Mouse (Mus musculus): ENCODE results near the gene Aip. TPM values are rescaled to one million over a fixed set of nuclear protein-coding genes. Genes with fewer than 3 reads are reported as not detected.

The Aip gene
- polyA plus RNA-seq, 1 experiment from 2014 or later: 79.0 TPM

DNA sequence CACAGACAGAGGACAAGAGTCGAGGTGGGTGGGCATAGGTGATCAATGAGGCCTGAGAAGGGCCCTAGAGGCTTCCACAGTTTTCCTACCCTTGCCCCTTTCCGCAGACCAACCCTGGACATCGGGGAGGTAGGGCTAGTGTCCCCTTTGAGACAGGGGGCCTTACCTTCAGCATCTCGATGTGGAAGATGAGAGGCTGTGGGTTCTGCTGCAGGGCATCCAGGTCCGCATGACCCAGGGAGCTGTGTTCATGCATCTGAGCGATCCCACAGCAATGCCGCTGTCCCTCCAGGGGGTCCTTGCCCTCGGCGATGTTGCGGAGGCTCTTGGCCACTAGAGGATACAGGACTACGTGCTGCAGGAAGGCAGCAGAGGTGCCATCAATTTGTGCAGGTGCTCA lies 9.8 kb downstream of the Aip start:
- no peak for ATAC-seq (ENCODE audit: insufficient read depth, low FRiP score, low read depth)
- H3K36me3 ChIP-seq: peaks cover 32% of the 10 kb centered on the region
- WGBS: 86% methylated on average over 11 of the region's 11 CpGs

DNA sequence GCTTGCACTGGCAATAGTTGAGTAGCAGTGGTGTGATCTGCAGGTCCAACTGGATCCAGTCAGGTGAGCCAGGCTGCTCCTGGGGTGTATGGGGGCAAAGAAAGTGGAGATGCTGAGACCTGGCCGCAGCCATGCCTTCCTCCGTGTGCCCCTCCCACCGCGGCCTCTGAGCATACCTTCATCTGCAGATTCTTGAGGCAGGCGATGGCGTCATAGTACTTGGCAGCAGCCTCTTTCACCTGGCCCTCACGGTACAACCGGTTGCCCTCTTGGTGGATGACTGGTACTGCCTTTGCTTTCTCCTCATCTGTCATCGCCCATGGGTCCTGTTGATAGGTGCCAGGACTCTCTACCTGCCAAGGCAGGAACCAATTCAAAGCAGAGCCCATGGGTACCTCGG lies 10.5 kb downstream of the Aip start:
- H3K27ac ChIP-seq: no peak overlapping the region
- H3K9ac ChIP-seq: no peak overlapping the region
- no peak overlapping the region for H3K4me3 ChIP-seq (replicated peaks)
- H3K4me1 ChIP-seq: peaks cover 12% of the 10 kb centered on the region
- no peaks in the 10 kb centered on the region for H3K9me3 ChIP-seq
- no peak for ATAC-seq (ENCODE audit: insufficient read depth, low FRiP score, low read depth)
- peaks cover 32% of the 10 kb centered on the region for H3K36me3 ChIP-seq
- 95% methylated on average over 10 of the region's 10 CpGs for WGBS
- no peaks in the 10 kb centered on the region for H3K27me3 ChIP-seq (replicated peaks)
- H3K4me2 ChIP-seq: no peak overlapping the region

More for the DNA sequence above, 9.8 kb downstream of the Aip start:
- no peaks in the 10 kb centered on the region for H3K9me3 ChIP-seq
- H3K4me3 ChIP-seq (replicated peaks): no peak overlapping the region
- no peak overlapping the region for H3K27ac ChIP-seq
- no peak overlapping the region for H3K9ac ChIP-seq
- H3K4me2 ChIP-seq: no peak overlapping the region
- H3K27me3 ChIP-seq (replicated peaks): no peaks in the 10 kb centered on the region
- peaks cover 18% of the 10 kb centered on the region for H3K4me1 ChIP-seq

DNA sequence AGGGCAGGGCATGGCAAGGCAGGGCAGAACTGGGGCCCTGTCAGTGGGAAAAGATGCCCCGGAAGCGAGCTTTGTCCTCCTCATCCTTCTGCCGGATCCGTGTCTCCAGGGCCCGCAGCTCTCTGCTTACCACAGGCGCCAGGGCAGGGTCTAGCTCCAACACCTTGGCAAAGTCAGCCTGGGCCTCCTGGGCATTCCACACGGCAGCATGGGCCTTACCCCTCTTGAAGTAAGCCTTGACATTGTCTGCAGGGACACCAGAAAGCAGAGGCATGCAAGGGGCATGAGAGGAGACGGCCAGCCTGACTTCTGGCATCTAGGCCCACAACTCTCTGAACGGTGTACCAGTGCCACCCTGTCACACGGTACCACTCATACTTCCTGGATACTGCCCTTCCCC lies 11.1 kb downstream of the Aip start:
- 89% methylated on average over 10 of the region's 10 CpGs for WGBS
- no peak overlapping the region for H3K9ac ChIP-seq
- H3K9me3 ChIP-seq: no peaks in the 10 kb centered on the region
- no peak for ATAC-seq (ENCODE audit: insufficient read depth, low FRiP score, low read depth)
- no peaks in the 10 kb centered on the region for H3K27me3 ChIP-seq (replicated peaks)
- no peak overlapping the region for H3K4me2 ChIP-seq
- no peak overlapping the region for H3K27ac ChIP-seq
- H3K4me1 ChIP-seq: peaks cover 10% of the 10 kb centered on the region
- no peak overlapping the region for H3K4me3 ChIP-seq (replicated peaks)
- H3K36me3 ChIP-seq: peaks cover 32% of the 10 kb centered on the region

GRCm38 (mm10) chr19:4113806-4114230 lies 11.8 kb downstream of the Aip start:
- H3K4me3 ChIP-seq (replicated peaks): no peak overlapping the region
- no peaks in the 10 kb centered on the region for H3K9me3 ChIP-seq
- H3K27me3 ChIP-seq (replicated peaks): no peaks in the 10 kb centered on the region
- peaks cover 10% of the 10 kb centered on the region for H3K4me1 ChIP-seq
- H3K4me2 ChIP-seq: no peak overlapping the region; the same call in 1 of the 2 replicates
- 26% methylated on average over 5 of the region's 5 CpGs for WGBS
- peak; percentile 56; the same call in 1 of the 2 replicates for ATAC-seq (ENCODE audit: insufficient read depth, low FRiP score, low read depth)
- peak overlapping the region; percentile 31; the same call in 1 of the 2 replicates for H3K27ac ChIP-seq
- no peak overlapping the region for H3K9ac ChIP-seq
- H3K36me3 ChIP-seq: peaks cover 32% of the 10 kb centered on the region

- Histone ChIP-seq H3K27me3 (replicated peaks) (no peaks in the 10 kb centered on the region), H3K4me1 (peaks cover 10% of the 10 kb centered on the region), H3K9me3 (no peaks in the 10 kb centered on the region), H3K4me3 (replicated peaks) (no peak overlapping the region), H3K36me3 (peaks cover 31% of the 10 kb centered on the region), H3K27ac (peak overlapping the region; percentile 31; the same call in 1 of the 2 replicates), H3K9ac (no peak overlapping the region), H3K4me2 (no peak overlapping the region)
- peak; percentile 34; the same call in 1 of the 2 replicates for ATAC-seq (ENCODE audit: insufficient read depth, low FRiP score, low read depth)
- WGBS: 60% methylated on average over 13 of the region's 13 CpGs
Observed at GRCm38 (mm10) chr19:4113186-4113805, 12.4 kb downstream of the Aip start.

DNA sequence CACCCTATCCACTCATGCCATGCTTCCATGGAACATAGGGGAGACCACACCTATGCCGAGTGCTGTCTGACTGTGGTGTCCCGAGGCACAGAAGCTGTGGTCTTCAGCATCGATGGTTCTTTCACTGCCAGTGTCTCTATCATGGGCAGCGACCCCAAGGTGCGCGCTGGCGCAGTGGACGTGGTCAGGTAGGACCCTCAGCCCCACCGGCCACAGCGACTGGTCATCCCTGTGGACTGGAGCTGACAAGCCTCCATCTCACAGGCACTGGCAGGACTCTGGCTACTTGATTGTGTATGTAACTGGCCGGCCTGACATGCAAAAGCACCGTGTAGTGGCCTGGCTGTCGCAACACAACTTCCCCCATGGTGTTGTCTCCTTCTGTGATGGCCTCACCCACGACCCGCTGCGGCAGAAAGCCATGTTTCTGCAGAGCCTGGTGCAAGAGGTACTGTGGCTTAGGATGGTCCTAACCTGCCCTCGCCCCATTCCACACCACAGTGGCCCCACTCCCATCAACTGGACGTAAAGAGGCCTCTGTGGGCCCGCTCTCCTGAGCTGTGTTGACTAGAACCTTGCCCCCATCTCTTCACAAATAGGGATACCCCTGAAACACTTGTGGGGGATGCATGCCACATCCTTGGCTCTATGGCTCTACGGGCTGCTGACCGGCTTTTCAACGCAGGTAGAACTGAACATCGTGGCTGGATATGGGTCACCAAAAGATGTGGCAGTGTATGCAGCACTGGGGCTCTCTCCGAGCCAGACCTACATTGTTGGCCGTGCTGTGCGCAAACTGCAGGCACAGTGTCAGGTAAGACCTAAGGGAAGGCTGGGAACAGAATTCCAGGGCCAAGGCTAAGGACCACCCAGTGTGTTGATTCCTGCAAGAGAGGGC lies 13.3 kb downstream of the Aip start:
- H3K27ac ChIP-seq: no peak overlapping the region; the same call in 1 of the 2 replicates
- H3K27me3 ChIP-seq (replicated peaks): no peaks in the 10 kb centered on the region
- peaks cover 27% of the 10 kb centered on the region for H3K36me3 ChIP-seq
- ATAC-seq (ENCODE audit: insufficient read depth, low FRiP score, low read depth): no peak
- WGBS: 92% methylated on average over 26 of the region's 26 CpGs
- H3K9me3 ChIP-seq: no peaks in the 10 kb centered on the region
- no peak overlapping the region for H3K9ac ChIP-seq
- H3K4me2 ChIP-seq: no peak overlapping the region
- H3K4me1 ChIP-seq: peaks cover 10% of the 10 kb centered on the region
- H3K4me3 ChIP-seq (replicated peaks): no peak overlapping the region

GRCm38 (mm10) chr19:4108535-4108934 lies 17.1 kb downstream of the Aip start:
- Histone ChIP-seq H3K27me3 (replicated peaks) (no peaks in the 10 kb centered on the region), H3K4me1 (peaks cover 5% of the 10 kb centered on the region), H3K9ac (no peak overlapping the region), H3K4me2 (no peak overlapping the region), H3K27ac (no peak overlapping the region), H3K9me3 (no peaks in the 10 kb centered on the region), H3K36me3 (peaks cover 3% of the 10 kb centered on the region; the same call in 1 of the 2 replicates), H3K4me3 (replicated peaks) (no peak overlapping the region)
- WGBS: 81% methylated on average over 9 of the region's 9 CpGs
- ATAC-seq (ENCODE audit: insufficient read depth, low FRiP score, low read depth): no peak

- WGBS: 90% methylated on average over 14 of the region's 14 CpGs
- no peak overlapping the region for H3K27ac ChIP-seq
- H3K36me3 ChIP-seq: no peaks in the 10 kb centered on the region; the same call in 1 of the 2 replicates
- no peaks in the 10 kb centered on the region for H3K4me1 ChIP-seq
- no peak for ATAC-seq (ENCODE audit: insufficient read depth, low FRiP score, low read depth)
- peaks cover 2% of the 10 kb centered on the region; the same call in 1 of the 2 replicates for H3K27me3 ChIP-seq (replicated peaks)
- H3K4me2 ChIP-seq: no peak overlapping the region
- no peak overlapping the region for H3K4me3 ChIP-seq (replicated peaks)
- no peaks in the 10 kb centered on the region for H3K9me3 ChIP-seq
- H3K9ac ChIP-seq: no peak overlapping the region
Observed at GRCm38 (mm10) chr19:4106654-4107053, 19.0 kb downstream of the Aip start.

GRCm38 (mm10) chr19:4104675-4105194 lies 20.9 kb downstream of the Aip start:
- H3K9me3 ChIP-seq: no peaks in the 10 kb centered on the region
- WGBS: 89% methylated on average over 16 of the region's 16 CpGs
- no peaks in the 10 kb centered on the region for H3K36me3 ChIP-seq
- H3K4me2 ChIP-seq: no peak overlapping the region
- no peak overlapping the region for H3K4me3 ChIP-seq (replicated peaks)
- H3K27ac ChIP-seq: no peak overlapping the region
- H3K9ac ChIP-seq: no peak overlapping the region
- H3K4me1 ChIP-seq: peaks cover 14% of the 10 kb centered on the region
- ATAC-seq (ENCODE audit: insufficient read depth, low FRiP score, low read depth): no peak
- peaks cover 11% of the 10 kb centered on the region; the same call in 1 of the 2 replicates for H3K27me3 ChIP-seq (replicated peaks)

DNA sequence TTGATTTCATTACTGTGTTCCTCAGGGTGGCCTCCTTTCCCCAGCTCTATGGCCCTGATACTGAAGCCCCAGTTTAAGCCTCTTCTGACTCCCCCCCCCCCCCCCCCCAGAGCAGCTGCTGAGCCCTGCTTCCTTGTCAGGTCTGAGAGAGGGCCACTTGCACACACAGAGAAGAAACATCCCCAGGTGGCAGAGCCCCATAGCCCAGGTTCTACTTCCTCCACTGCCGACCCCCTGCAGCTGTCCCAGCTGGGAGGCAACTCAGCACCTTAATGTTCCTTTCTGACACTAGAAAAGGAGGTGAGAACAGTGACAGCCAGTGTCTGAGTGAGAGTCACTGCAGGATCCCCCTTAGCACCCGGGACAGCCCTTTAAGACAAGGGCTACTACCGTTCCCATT lies 21.9 kb downstream of the Aip start:
- H3K36me3 ChIP-seq: no peaks in the 10 kb centered on the region
- WGBS: 63% methylated on average over 3 of the region's 3 CpGs
- no peak for ATAC-seq (ENCODE audit: insufficient read depth, low FRiP score, low read depth)
- H3K4me2 ChIP-seq: no peak overlapping the region
- H3K27ac ChIP-seq: no peak overlapping the region
- no peaks in the 10 kb centered on the region for H3K9me3 ChIP-seq
- no peak overlapping the region for H3K4me3 ChIP-seq (replicated peaks)
- no peak overlapping the region for H3K9ac ChIP-seq
- H3K4me1 ChIP-seq: peaks cover 24% of the 10 kb centered on the region
- peaks cover 11% of the 10 kb centered on the region; the same call in 1 of the 2 replicates for H3K27me3 ChIP-seq (replicated peaks)

- WGBS: 94% methylated on average over 18 of the region's 18 CpGs
- Histone ChIP-seq H3K4me3 (replicated peaks) (no peak overlapping the region), H3K4me1 (peaks cover 29% of the 10 kb centered on the region), H3K27ac (no peak overlapping the region), H3K27me3 (replicated peaks) (peaks cover 11% of the 10 kb centered on the region; the same call in 1 of the 2 replicates), H3K36me3 (no peaks in the 10 kb centered on the region; the same call in 1 of the 2 replicates), H3K9me3 (no peaks in the 10 kb centered on the region), H3K9ac (no peak overlapping the region), H3K4me2 (no peak overlapping the region)
- ATAC-seq (ENCODE audit: insufficient read depth, low FRiP score, low read depth): no peak
Observed at GRCm38 (mm10) chr19:4103294-4103693, 22.4 kb downstream of the Aip start.

- Histone ChIP-seq H3K4me1 (peaks cover 34% of the 10 kb centered on the region), H3K4me3 (replicated peaks) (no peak overlapping the region), H3K27ac (no peak overlapping the region), H3K9me3 (no peaks in the 10 kb centered on the region), H3K36me3 (no peaks in the 10 kb centered on the region; the same call in 1 of the 2 replicates), H3K27me3 (replicated peaks) (peaks cover 11% of the 10 kb centered on the region; the same call in 1 of the 2 replicates), H3K9ac (no peak overlapping the region), H3K4me2 (no peak overlapping the region)
- WGBS: 92% methylated on average over 12 of the region's 12 CpGs
- ATAC-seq (ENCODE audit: insufficient read depth, low FRiP score, low read depth): no peak
Observed at GRCm38 (mm10) chr19:4102626-4103025, 23.0 kb downstream of the Aip start.

All from stomach, embryonic 15.5 days (tissue).